ENCODE assay signal across 21 mouse cellular contexts in the genomic region with DNA sequence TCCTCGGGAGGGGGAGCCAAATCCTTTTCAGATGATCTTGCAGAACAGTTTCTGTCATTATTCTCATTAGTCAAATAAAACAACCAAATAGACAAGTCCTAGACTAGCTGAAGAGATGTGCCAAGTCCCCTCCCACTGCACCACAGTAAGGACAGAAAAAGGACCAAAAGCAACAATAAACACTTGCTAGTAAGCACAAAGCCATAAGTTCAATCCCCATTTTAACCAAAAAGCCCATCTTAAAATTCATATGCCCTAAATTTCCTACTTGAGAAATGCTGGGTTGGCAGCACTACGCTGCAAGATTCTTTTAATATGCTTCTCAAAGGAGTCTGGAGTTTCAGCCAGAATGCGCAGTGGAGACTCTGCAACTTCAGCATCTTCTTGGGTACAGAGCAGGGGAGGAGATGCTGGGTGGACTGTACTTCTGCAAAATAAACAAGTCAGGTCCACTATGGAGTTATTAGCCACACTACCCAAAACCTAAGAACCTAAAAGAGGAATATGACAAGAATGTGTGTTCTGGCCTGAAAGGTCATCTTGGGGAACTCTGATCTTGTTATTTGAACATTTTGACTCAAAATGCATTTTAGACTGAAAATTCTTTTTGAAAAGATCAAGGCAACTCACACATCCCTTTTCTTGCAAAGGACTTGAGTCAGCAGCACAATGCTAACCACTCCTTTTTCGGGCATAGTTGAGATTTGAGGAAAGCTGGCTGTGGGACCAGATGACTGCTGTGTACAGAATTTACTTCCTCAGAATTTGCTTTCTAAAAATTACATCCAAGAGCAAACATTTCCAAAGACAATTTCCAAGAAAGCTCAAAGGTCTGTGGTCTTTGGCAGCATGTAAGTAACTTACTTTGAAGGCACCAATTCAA. TPM values are rescaled to one million over a fixed set of nuclear protein-coding genes. Genes with fewer than 3 reads are reported as not detected.
DNase-seq lines count a peak whose midpoint lies in the region; TF ChIP-seq lines count a peak whose summit lies in the region.
"Had no signal": no experiment of that assay in that cellular context is flagged by ENCODE, and none has a peak within 500 bp of the region (broad histone marks: within the 10 kb centered on the region; RNA-seq: fewer than 3 reads in every experiment).

No protein-coding gene starts in this region.

- peaks cover 0 to 46% of the 10 kb centered on the region in 2 experiments; a peak in 2 of 4 replicates for H3K36me3 ChIP-seq in MEL (ENCODE audit: control insufficient read depth in 1 of 2, insufficient read depth in 2 of 2, low read length in 2 of 2)

- no peaks in the 10 kb centered on the region for H3K4me1 ChIP-seq in MEL (ENCODE audit: control insufficient read depth in 1 of 2, insufficient read depth in 2 of 2, low read length in 2 of 2)
- no peaks in the 10 kb centered on the region for H3K4me1 ChIP-seq in embryonic fibroblast, embryonic 13.5 days (ENCODE audit: control insufficient read depth, insufficient read depth, low read length)
- H3K4me1 ChIP-seq: heart, embryonic 15.5 days; hindbrain, embryonic 10.5 days; limb, embryonic 13.5 days; megakaryocyte, embryonic 14.5 days had no signal

- no peak for TF ChIP-seq RAD21 in MEL (IDR thresholded peaks at IDR 0.05; ENCODE audit: low read depth, low read length)

- H3K79me2 ChIP-seq in MEL (ENCODE audit: control insufficient read depth, insufficient read depth, low read length, poor library complexity), result no peaks in the 10 kb centered on the region

- DNase-seq in gastrocnemius, adult 2 months, result no peak
- DNase-seq in gastrocnemius, postnatal 25 days, result no peak
- no peak for DNase-seq in left cerebral cortex, adult 2 months (ENCODE audit: extremely low spot score in 1 of 2, low spot score in 2 of 2)
- DNase-seq in left cerebral cortex, postnatal 10 days (ENCODE audit: extremely low spot score in 1 of 2, low spot score in 2 of 2), result no peak
- DNase-seq in MEL (ENCODE audit: low read depth, low spot score), result no peak
- no peak for DNase-seq in urinary bladder, postnatal 25 days (ENCODE audit: low spot score)
- no peak for DNase-seq in natural killer cell, adult 2 months (ENCODE audit: low spot score in 2 of 2)
- DNase-seq: adrenal gland, postnatal 14 days; B cell, adult 2 months; cerebellum, adult 9-10 months; kidney, adult 11 months; kidney, postnatal 25 days; layer of hippocampus, adult 9-11 months; lung, postnatal 10 days; thymus, postnatal 36 days had no signal

- no peak for TF ChIP-seq EP300 in MEL (IDR thresholded peaks at IDR 0.05; ENCODE audit: low read depth in 1 of 2, low read length in 2 of 2)

- H3K4me3 ChIP-seq in gastrocnemius, adult 2 months, result no peak overlapping the region
- H3K4me3 ChIP-seq in left cerebral cortex, adult 2 months, result no peak overlapping the region
- H3K4me3 ChIP-seq in MEL (ENCODE audit: control insufficient read depth in 1 of 2, insufficient read depth in 1 of 2, low read depth in 2 of 2, low read length in 2 of 2), result no peak overlapping the region
- H3K4me3 ChIP-seq in embryonic fibroblast, embryonic 13.5 days (ENCODE audit: insufficient read depth, low read length), result no peak overlapping the region
- H3K4me3 ChIP-seq: erythroblast, embryonic 14.5 days; heart, embryonic 15.5 days; hindbrain, embryonic 10.5 days; limb, embryonic 13.5 days; megakaryocyte, embryonic 14.5 days had no signal

- H3K9ac ChIP-seq in MEL (ENCODE audit: control insufficient read depth, low read depth, low read length, poor library complexity, severe bottlenecking), result no peak overlapping the region
- H3K9ac ChIP-seq: heart, embryonic 15.5 days; limb, embryonic 13.5 days had no signal

- no peak for TF ChIP-seq CTCF in gastrocnemius, adult 2 months (IDR thresholded peaks at IDR 0.05)
- TF ChIP-seq CTCF in left cerebral cortex, adult 2 months (IDR thresholded peaks at IDR 0.05), result no peak
- TF ChIP-seq CTCF in MEL (IDR thresholded peaks at IDR 0.05 in 2 of 3, conservative IDR thresholded peaks at IDR 0.05 in 1 of 3; ENCODE audit: control insufficient read depth in 1 of 3, insufficient read depth in 1 of 3, low read depth in 2 of 3, low read length in 3 of 3, poor library complexity in 1 of 3, severe bottlenecking in 1 of 3), result no peak
- no peak for TF ChIP-seq CTCF in embryonic fibroblast, embryonic 13.5 days (IDR thresholded peaks at IDR 0.05; ENCODE audit: borderline replicate concordance, insufficient read depth, low read length)

- TF ChIP-seq POLR2A in MEL (IDR thresholded peaks at IDR 0.05; ENCODE audit: control insufficient read depth in 1 of 2, insufficient read depth in 1 of 2, low read depth in 1 of 2, low read length in 2 of 2, poor library complexity in 1 of 2), result 0 out of 4 replicates have a peak, but pooled peaks of 1 of the 2 experiments have one; percentile 12
- no peak for TF ChIP-seq POLR2A in embryonic fibroblast, embryonic 13.5 days (IDR thresholded peaks at IDR 0.05; ENCODE audit: low read depth, low read length)

- H3K27me3 ChIP-seq in MEL (ENCODE audit: control insufficient read depth in 1 of 2, insufficient read depth in 2 of 2, low read length in 2 of 2), result no peaks in the 10 kb centered on the region
- H3K27me3 ChIP-seq: heart, embryonic 15.5 days; limb, embryonic 13.5 days; megakaryocyte, embryonic 14.5 days had no signal

- peak overlapping the region; percentile 28 for H3K27ac ChIP-seq in gastrocnemius, adult 2 months
- peak overlapping the region; percentile 60 for H3K27ac ChIP-seq in left cerebral cortex, adult 2 months
- H3K27ac ChIP-seq in MEL (ENCODE audit: control insufficient read depth, low read depth, low read length), result no peak overlapping the region
- peak overlapping the region; percentile 97 for H3K27ac ChIP-seq in embryonic fibroblast, embryonic 13.5 days (ENCODE audit: insufficient read depth, low read length)
- H3K27ac ChIP-seq: heart, embryonic 15.5 days; hindbrain, embryonic 10.5 days; limb, embryonic 13.5 days had no signal

- no peaks in the 10 kb centered on the region for H3K9me3 ChIP-seq in MEL (replicated peaks; ENCODE audit: insufficient read depth, low read length)
- H3K9me3 ChIP-seq: heart, embryonic 15.5 days; hindbrain, embryonic 10.5 days; limb, embryonic 13.5 days; megakaryocyte, embryonic 14.5 days had no signal

- intact Hi-C loops in gastrocnemius, adult 2 months (cut with DNase I), result no loop called here
- intact Hi-C loops in left cerebral cortex, adult 2 months (cut with DNase I), result no loop called here
- intact Hi-C loops in left cerebral cortex, postnatal 10 days (cut with DNase I), result no loop called here

TF ChIP-seq in MEL, 35 proteins besides CTCF, POLR2A, EP300 and RAD21 (continues in another document):
- TF ChIP-seq USF2 (IDR thresholded peaks at IDR 0.05; ENCODE audit: borderline replicate concordance in 1 of 2, insufficient read depth in 1 of 2, low read depth in 1 of 2, low read length in 2 of 2), result no peak
- no peak for TF ChIP-seq RCOR1 (IDR thresholded peaks at IDR 0.05; ENCODE audit: low read depth, low read length)
- no peak for TF ChIP-seq UBTF (IDR thresholded peaks at IDR 0.05; ENCODE audit: borderline replicate concordance, insufficient read depth, low read depth, low read length)
- no peak for TF ChIP-seq CHD2 (IDR thresholded peaks at IDR 0.05; ENCODE audit: low read length)
- peak; percentile 58; the same call in 1 of the 2 replicates for TF ChIP-seq POLR2AphosphoS2 (IDR thresholded peaks at IDR 0.05; ENCODE audit: low read length)
- TF ChIP-seq GATA1 (IDR thresholded peaks at IDR 0.05; ENCODE audit: low read depth, low read length), result no peak
- TF ChIP-seq ZNF384 (IDR thresholded peaks at IDR 0.05; ENCODE audit: low read depth, low read length), result no peak
- TF ChIP-seq MAX (IDR thresholded peaks at IDR 0.05; ENCODE audit: low read length), result no peak
- TF ChIP-seq TAL1 (IDR thresholded peaks at IDR 0.05; ENCODE audit: low read length), result no peak

RNA-seq across cellular contexts. Expression of a gene that starts 24.6 kb away (rescaled TPM):
- 10 to 100 TPM; 30.4 to 34.9 TPM for total RNA-seq in gastrocnemius, adult 2 months (2021)
- total RNA-seq in gastrocnemius, postnatal 25 days (2021), result 10 to 100 TPM; 29.8 to 35.0 TPM
- total RNA-seq in left cerebral cortex, adult 2 months (2021), result 10 to 100 TPM; 53.2 to 55.8 TPM
- 10 to 100 TPM; 59.3 to 63.9 TPM for total RNA-seq in left cerebral cortex, postnatal 10 days (2021)
- total RNA-seq in MEL (2012; rRNA removed), result 49.8 and 56.3 TPM in 2 replicates
- 10 to 100 TPM in 1 of 2 experiments, not detected in 1; 72.5 TPM for polyA plus RNA-seq in MEL (2012; ENCODE audit: insufficient read depth in 1 of 2, insufficient read length in 2 of 2, low read depth in 1 of 2, low replicate concordance in 2 of 2, missing spikeins in 1 of 2)
- 92.8 and 113 TPM in 2 replicates for polyA plus RNA-seq in embryonic fibroblast, embryonic 13.5 days (2011; ENCODE audit: insufficient read length, low read depth, missing spikeins)

RNA-seq across cellular contexts. Expression of a gene that starts 24.8 kb away (rescaled TPM):
- 10 to 100 TPM; 12.2 to 13.9 TPM for total RNA-seq in gastrocnemius, adult 2 months (2021)
- total RNA-seq in gastrocnemius, postnatal 25 days (2021), result 10 to 100 TPM; 11.8 to 12.9 TPM
- 10 to 100 TPM; 34.0 to 40.5 TPM for total RNA-seq in left cerebral cortex, adult 2 months (2021)
- total RNA-seq in left cerebral cortex, postnatal 10 days (2021), result 10 to 100 TPM; 39.2 to 45.9 TPM
- 55.8 and 60.8 TPM in 2 replicates for total RNA-seq in MEL (2012; rRNA removed)
- 10 to 100 TPM in 1 of 2 experiments, not detected in 1; 93.5 TPM for polyA plus RNA-seq in MEL (2012; ENCODE audit: insufficient read depth in 1 of 2, insufficient read length in 2 of 2, low read depth in 1 of 2, low replicate concordance in 2 of 2, missing spikeins in 1 of 2)
- 21.1 and 22.1 TPM in 2 replicates for polyA plus RNA-seq in embryonic fibroblast, embryonic 13.5 days (2011; ENCODE audit: insufficient read length, low read depth, missing spikeins)

RNA-seq across cellular contexts. Expression of a gene that starts 37.6 kb away (rescaled TPM):
- total RNA-seq in gastrocnemius, adult 2 months (2021), result 100 to 1,000 TPM; 102 to 146 TPM
- total RNA-seq in gastrocnemius, postnatal 25 days (2021), result 100 to 1,000 TPM; 116 to 121 TPM
- total RNA-seq in left cerebral cortex, adult 2 months (2021), result 10 to 100 TPM; 83.8 to 93.9 TPM
- 100 to 1,000 TPM; 108 to 114 TPM for total RNA-seq in left cerebral cortex, postnatal 10 days (2021)
- total RNA-seq in MEL (2012; rRNA removed), result 164 and 188 TPM in 2 replicates
- polyA plus RNA-seq in MEL (2012; ENCODE audit: insufficient read depth in 1 of 2, insufficient read length in 2 of 2, low read depth in 1 of 2, low replicate concordance in 2 of 2, missing spikeins in 1 of 2), result 100 to 1,000 TPM in 1 of 2 experiments, not detected in 1; 614 TPM
- polyA plus RNA-seq in embryonic fibroblast, embryonic 13.5 days (2011; ENCODE audit: insufficient read length, low read depth, missing spikeins), result 163 and 168 TPM in 2 replicates

RNA-seq across cellular contexts. Expression of a gene that starts 59.1 kb away (rescaled TPM):
- total RNA-seq in gastrocnemius, adult 2 months (2021), result 10 to 100 TPM in 1 of 2 experiments, 1 to 10 TPM in 1; 8.4 to 10.3 TPM
- total RNA-seq in gastrocnemius, postnatal 25 days (2021), result 1 to 10 TPM; 6.2 to 7.0 TPM
- total RNA-seq in left cerebral cortex, adult 2 months (2021), result 10 to 100 TPM; 27.6 to 34.1 TPM
- 10 to 100 TPM; 18.8 to 21.9 TPM for total RNA-seq in left cerebral cortex, postnatal 10 days (2021)
- total RNA-seq in MEL (2012; rRNA removed), result 40.2 and 49.8 TPM in 2 replicates
- polyA plus RNA-seq in MEL (2012; ENCODE audit: insufficient read depth in 1 of 2, insufficient read length in 2 of 2, low read depth in 1 of 2, low replicate concordance in 2 of 2, missing spikeins in 1 of 2), result 10 to 100 TPM in 1 of 2 experiments, not detected in 1; 42.6 TPM
- 33.1 and 38.4 TPM in 2 replicates for polyA plus RNA-seq in embryonic fibroblast, embryonic 13.5 days (2011; ENCODE audit: insufficient read length, low read depth, missing spikeins)
